Mouse (Mus musculus) midbrain, embryonic 11.5 days (tissue): ENCODE data around the gene Frmd4a. TPM values are rescaled to one million over a fixed set of nuclear protein-coding genes. Genes with fewer than 3 reads are reported as not detected.

Experiments
- ATAC-seq: fragments of 200-750 bp; cut with Nextera tagmentation; 2 replicates; pipeline ENCODE4 v1.8.0; 2017; ENCODE audit warnings: moderate TSS enrichment, moderate library complexity; ENCODE audit not compliant: low FRiP score
- DNase-seq: peaks from one replicate; pipeline ENCODE4 v3.0.0; 2015; ENCODE audit warnings: low spot score; ENCODE audit errors: missing footprints
- H3K27ac ChIP-seq: fragments of 300-500 bp; sonication (generic); 2 replicates; pipeline ENCODE4 v1.5.1; 2014; ENCODE audit warnings: low read depth, low read length
- H3K27me3 ChIP-seq: fragments of 300-500 bp; sonication (generic); 2 replicates; pipeline ENCODE4 v1.6.1; 2014; ENCODE audit warnings: mild to moderate bottlenecking, low read length, moderate library complexity, mixed read lengths; ENCODE audit not compliant: control insufficient read depth, insufficient read depth
- H3K36me3 ChIP-seq: fragments of 300-500 bp; sonication (generic); 2 replicates; pipeline ENCODE4 v1.6.1; 2014; ENCODE audit warnings: mild to moderate bottlenecking, low read length, moderate library complexity, mixed read lengths; ENCODE audit not compliant: control insufficient read depth, insufficient read depth
- H3K4me1 ChIP-seq: fragments of 300-500 bp; sonication (generic); 2 replicates; pipeline ENCODE4 v1.6.1; 2014; ENCODE audit warnings: low read length; ENCODE audit not compliant: control insufficient read depth, insufficient read depth
- H3K4me2 ChIP-seq: fragments of 300-500 bp; sonication (generic); 2 replicates; pipeline ENCODE4 v1.6.1; 2014; ENCODE audit warnings: mild to moderate bottlenecking, moderate library complexity
- H3K4me3 ChIP-seq: fragments of 300-500 bp; sonication (generic); 2 replicates; pipeline ENCODE4 v1.5.1; 2014; ENCODE audit warnings: low read depth, low read length
- H3K9ac ChIP-seq: fragments of 300-500 bp; sonication (generic); 2 replicates; pipeline ENCODE4 v1.6.1; 2014; ENCODE audit warnings: low read length
- H3K9me3 ChIP-seq: fragments of 300-500 bp; sonication (generic); 2 replicates; pipeline ENCODE4 v1.6.1; 2016; ENCODE audit warnings: low read length; ENCODE audit not compliant: control insufficient read depth
- WGBS: fragments of 180-500 bp; shearing (Covaris S2); extraction: QIAGEN DNeasy Blood & Tissue Kit; methylation state at CpG from one replicate; pipeline ENCODE4 v1.1.7; 2014; 5-methylcytosine and 5-hydroxymethylcytosine counted together
- polyA plus RNA-seq: library from polyadenylated mRNA; unstranded; fragments of >200 nt; fragmentation: Nextera tagmentation; extraction: Ambion mirVana; gene quantifications from 2 replicates; pipeline ENCODE4 v1.2.1, GENCODE M21; 2014

The Frmd4a gene
- polyA plus RNA-seq, 1 experiment from 2014 or later: 35.2 TPM

DNA sequence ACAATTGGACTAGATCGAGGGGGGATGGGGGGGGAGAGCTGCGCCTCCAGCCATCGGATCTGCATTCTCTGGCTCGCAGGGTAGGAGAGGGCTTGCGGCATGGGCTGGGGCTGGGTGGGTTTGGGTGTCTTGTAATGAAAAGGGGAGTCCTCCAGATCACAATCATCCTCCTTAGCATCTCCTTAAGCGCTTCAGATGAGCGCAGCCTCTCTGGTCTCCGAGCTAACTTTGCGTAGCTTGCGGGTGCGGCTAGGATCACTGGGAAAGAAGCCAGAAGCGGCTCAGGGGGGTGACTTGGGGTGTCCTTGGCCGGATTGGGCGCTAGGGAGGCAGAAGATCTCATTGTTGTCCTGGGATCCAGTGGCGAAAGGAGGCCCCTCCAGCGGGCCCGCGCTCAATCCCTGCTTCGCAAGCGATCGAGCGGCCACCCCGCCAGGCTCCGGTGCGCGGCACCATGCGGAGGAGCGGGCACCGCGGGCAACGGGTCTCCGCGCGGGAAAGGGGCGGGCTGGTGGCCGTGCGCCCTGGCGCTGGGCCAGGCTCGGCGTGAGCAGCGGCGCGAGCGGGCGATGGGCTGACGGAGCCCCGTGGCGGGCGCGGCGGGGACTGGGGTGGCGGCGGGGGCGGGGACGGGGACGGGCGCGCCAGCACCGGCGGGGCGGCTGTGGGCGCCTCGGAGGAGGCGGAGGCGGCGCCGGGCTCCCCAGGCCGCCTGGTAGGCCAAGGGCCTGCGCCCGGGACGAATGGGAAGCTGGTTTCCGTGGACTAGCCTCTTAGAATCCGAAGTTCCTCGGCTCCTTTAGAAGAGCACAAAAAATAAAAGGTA lies 383.5 kb downstream of the Frmd4a start:
- DNase-seq (peak; percentile 97), ATAC-seq (peak; percentile 78)
- H3K4me2 ChIP-seq: peak overlapping the region; percentile 72
- no peaks in the 10 kb centered on the region for H3K36me3 ChIP-seq
- peak overlapping the region; percentile 96 for H3K27ac ChIP-seq
- H3K4me1 ChIP-seq: peaks cover 8% of the 10 kb centered on the region; the same call in 1 of the 2 replicates
- H3K4me3 ChIP-seq: peak overlapping the region; percentile 81
- H3K9ac ChIP-seq: peak overlapping the region; percentile 98
- no peaks in the 10 kb centered on the region for H3K27me3 ChIP-seq
- H3K9me3 ChIP-seq: no peaks in the 10 kb centered on the region
- WGBS: under 1% methylated on average over 65 of the region's 74 CpGs

DNA sequence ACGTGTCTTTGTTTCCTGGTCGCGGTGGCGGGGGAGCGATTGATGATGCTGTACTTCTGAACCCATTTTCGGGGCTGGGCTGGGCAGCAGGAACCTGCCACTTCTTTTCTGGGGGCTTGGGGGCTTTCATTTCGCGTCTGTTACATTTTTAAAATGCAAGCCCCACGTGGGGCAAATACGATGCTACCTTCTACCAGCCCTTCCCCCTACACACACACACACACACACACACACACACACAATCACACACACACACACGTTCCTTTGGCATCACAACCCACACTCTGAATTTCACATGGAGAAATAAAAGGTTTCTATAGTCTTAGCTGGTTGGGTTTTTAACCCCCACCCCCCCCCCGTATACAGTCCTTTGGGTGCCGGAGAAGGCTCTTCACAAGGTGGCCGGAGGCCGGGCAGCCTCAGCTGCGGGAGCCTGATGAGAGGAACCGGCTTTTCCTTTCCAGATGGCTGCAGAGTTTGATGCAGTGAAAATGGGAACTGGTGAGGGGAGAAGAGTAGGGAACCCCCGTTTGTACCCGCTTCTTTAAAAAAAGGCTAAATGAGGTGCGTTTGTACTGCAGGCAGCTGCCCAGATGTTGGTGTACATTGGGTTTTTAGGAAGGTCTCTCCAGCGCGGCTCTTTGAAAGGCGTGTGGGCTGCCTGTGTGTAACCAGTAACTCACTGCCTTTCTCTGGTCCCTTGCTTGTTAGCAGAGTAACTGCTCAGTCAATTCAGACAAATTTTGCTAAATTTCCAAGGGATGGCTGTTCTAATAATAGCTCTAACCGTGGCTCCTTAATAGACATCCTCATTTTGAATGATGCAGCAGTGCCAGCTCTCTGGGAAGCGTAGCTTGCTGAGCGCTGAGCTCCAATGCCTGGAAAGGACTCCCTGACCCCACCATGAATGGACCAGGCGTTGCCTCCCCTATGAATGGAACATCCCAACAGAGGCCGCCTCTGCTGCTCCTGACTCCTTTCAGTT lies 384.4 kb downstream of the Frmd4a start:
- H3K4me1 ChIP-seq: peaks cover 8% of the 10 kb centered on the region; the same call in 1 of the 2 replicates

DNA sequence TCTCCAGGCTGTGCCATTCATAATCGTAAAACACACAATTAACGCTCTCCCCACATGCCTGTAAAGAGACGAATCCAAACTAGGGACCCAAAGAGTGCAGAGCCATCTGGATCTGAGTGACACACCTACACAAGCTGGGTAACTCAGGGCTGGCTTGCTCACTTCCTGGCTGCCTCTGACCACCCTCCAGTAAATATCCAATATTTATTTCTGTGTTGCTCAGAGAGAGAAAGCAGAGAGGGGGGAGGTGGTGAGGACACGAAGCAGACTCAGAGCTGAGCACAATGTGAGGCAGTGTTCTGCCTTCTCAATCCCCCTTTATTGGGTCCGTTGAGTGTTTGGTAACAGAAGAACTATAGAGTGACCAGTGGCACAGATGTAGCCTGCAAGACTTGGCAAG lies 389.5 kb downstream of the Frmd4a start:
- Histone ChIP-seq H3K9ac (no peak overlapping the region), H3K36me3 (no peaks in the 10 kb centered on the region), H3K27ac (no peak overlapping the region), H3K4me3 (no peak overlapping the region), H3K4me2 (no peak overlapping the region), H3K9me3 (no peaks in the 10 kb centered on the region), H3K4me1 (peaks cover 8% of the 10 kb centered on the region; the same call in 1 of the 2 replicates), H3K27me3 (no peaks in the 10 kb centered on the region)
- no peak for ATAC-seq
- 84% methylated on average over 5 of the region's 5 CpGs for WGBS
- no peak for DNase-seq

More for the DNA sequence above, 384.4 kb downstream of the Frmd4a start:
- H3K36me3 ChIP-seq: no peaks in the 10 kb centered on the region
- H3K27me3 ChIP-seq: no peaks in the 10 kb centered on the region
- H3K4me3 ChIP-seq: peak overlapping the region; percentile 81
- H3K4me2 ChIP-seq: peak overlapping the region; percentile 72
- peak overlapping the region; percentile 96 for H3K27ac ChIP-seq
- H3K9me3 ChIP-seq: no peaks in the 10 kb centered on the region
- peak; percentile 98 for DNase-seq
- ATAC-seq: peak; percentile 80
- WGBS: under 1% methylated on average over 28 of the region's 28 CpGs
- H3K9ac ChIP-seq: peak overlapping the region; percentile 98

DNA sequence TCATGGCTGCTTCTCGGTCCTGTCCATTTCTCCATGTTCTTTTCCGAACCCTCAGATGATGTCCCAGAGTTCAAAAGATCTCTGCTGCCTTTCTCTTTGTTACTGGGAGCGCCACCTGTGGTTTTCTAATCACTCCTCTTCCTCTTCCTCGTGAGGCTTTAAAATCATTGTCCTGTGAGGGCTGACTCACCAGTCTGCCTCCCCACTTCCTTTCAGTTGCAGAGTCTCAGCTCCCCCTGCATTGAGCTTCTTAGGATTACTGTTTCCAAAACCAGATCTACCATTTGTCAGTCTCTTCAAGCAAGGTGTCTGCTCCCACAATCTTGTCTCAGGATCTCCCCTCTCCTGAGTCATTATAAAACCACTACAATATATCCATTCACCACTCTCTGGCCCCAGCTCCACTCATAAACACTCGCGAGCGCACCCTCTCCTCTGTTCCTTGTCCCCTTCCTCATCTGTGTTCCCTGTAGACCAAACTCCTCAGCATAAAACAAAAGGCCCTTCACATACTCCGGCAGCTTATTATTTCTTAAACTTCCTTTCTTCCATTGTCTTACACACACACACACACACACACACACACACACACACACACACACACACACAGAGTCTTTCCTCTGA lies 392.4 kb downstream of the Frmd4a start:
- H3K9me3 ChIP-seq: no peaks in the 10 kb centered on the region
- no peak overlapping the region for H3K27ac ChIP-seq
- no peaks in the 10 kb centered on the region for H3K36me3 ChIP-seq
- H3K27me3 ChIP-seq: no peaks in the 10 kb centered on the region
- DNase-seq (no peak), ATAC-seq (no peak)
- no peak overlapping the region for H3K9ac ChIP-seq
- H3K4me3 ChIP-seq: no peak overlapping the region
- no peak overlapping the region for H3K4me2 ChIP-seq
- 0 out of 2 replicates have a peak, but pooled peaks cover 3% of the 10 kb centered on the region for H3K4me1 ChIP-seq
- WGBS: 65% methylated on average over 8 of the region's 8 CpGs

DNA sequence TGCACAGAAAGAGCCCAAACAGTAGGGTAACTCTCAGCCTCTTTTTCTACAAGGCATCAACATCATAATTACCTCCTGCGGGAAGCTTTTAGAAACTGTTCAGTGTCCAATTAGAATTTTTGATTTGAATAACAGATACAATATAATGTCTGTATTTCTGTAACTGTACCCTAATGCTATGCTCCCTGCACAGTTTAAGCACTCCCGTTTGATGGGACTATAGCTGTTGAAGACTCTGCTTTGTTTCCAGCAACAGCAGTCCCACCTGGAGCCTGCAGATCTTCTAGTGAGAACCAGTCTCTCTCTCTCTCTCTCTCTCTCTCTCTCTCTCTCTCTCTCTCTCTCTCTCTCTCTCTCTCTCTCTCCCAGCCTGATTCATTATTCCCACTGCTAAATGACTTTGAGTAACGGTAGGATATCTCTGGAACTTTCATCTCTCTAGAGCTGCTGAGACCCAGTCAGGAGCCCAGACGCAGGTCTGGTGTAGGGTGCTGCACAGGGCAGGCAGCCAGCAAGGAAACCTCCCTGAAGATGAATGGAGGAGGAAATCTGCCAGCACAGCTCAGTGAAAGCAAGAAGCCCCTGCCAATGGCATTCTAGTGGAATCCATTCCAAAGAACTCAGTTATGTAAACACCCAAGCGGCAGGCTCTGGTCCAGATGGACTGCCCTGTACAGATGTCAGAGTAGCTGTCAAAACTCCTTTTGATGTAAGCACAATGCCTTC lies 395.5 kb downstream of the Frmd4a start:
- no peak overlapping the region for H3K4me3 ChIP-seq
- ATAC-seq: no peak
- H3K27me3 ChIP-seq: no peaks in the 10 kb centered on the region
- DNase-seq: no peak
- H3K9me3 ChIP-seq: no peaks in the 10 kb centered on the region
- no peak overlapping the region for H3K9ac ChIP-seq
- WGBS: 68% methylated on average over 5 of the region's 5 CpGs
- no peaks in the 10 kb centered on the region for H3K36me3 ChIP-seq
- H3K4me2 ChIP-seq: no peak overlapping the region
- 0 out of 2 replicates have a peak, but pooled peaks cover 3% of the 10 kb centered on the region for H3K4me1 ChIP-seq
- H3K27ac ChIP-seq: no peak overlapping the region

DNA sequence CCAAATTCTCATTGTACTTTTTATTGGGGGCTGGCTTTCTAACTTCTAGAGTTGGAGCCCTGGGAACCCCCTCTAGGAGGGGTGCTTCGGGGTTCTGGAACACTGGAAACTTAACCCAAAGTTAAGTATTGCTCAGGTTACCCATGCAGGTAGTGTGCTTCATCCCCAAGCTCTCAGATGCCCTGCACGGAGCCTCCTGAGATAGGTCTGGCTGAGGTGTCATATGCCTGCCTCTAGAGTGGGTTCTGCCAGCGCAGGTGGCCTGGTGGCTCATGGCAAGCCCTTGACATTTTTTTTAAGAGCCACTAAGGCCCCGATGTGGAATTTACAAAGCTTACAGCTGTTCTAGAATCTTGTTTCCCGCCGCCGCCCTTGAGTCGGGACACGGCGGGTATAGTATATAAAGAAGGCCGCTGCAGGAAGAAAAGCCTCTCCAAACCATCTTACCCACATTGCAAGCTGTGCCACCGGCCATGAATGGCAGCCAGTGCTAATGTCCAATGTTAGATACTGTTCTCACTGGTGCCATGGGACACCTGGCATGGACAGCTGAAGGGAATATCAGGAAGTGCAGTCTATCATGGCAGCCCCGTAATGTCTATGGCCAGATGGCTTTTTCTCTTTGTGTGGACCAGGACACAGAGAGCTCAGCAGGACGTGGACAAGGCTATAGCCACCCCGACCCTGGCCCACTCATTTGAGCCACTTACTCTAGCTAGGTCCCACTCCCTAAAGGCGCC lies 396.2 kb downstream of the Frmd4a start:
- Histone ChIP-seq H3K4me3 (no peak overlapping the region), H3K9ac (no peak overlapping the region), H3K27ac (no peak overlapping the region), H3K27me3 (no peaks in the 10 kb centered on the region), H3K36me3 (no peaks in the 10 kb centered on the region), H3K4me2 (no peak overlapping the region), H3K9me3 (no peaks in the 10 kb centered on the region), H3K4me1 (0 out of 2 replicates have a peak, but pooled peaks cover 3% of the 10 kb centered on the region)
- DNase-seq (no peak), ATAC-seq (no peak)
- 93% methylated on average over 16 of the region's 16 CpGs for WGBS

DNA sequence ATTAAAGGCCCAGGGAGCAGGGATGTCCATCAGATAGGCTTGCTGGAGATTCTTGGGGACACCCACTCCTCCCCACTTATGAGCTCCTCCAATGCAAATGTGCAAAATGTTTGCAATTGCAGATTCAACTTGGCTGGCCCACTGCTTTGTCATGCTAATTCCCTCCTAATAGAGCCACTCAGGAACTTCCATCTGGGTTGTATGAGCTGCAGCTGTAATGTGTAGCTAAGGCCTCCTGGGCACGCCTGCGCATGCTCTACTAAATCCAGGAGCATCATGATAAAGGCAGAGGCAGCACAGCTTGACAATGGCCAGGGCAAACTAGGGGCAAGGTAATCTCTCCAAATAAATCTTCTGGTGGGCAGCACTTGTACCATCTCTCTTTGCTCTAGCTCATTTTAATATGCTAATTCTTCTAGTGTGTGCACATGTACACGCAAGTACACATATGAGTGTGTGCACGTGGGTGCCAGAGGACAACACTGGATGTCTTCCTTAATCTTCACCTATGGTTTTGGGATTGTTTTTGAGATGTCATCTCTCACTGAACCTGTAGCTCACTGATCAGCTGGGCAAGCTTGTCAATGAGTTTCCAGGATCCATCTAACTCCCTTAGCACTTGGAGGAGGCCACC lies 403.3 kb downstream of the Frmd4a start:
- WGBS: 76% methylated on average over 4 of the region's 4 CpGs
- Histone ChIP-seq H3K27ac (0 out of 2 replicates have a peak overlapping the region, but pooled peaks have one; percentile 14), H3K4me3 (no peak overlapping the region), H3K27me3 (no peaks in the 10 kb centered on the region), H3K4me1 (peaks cover 13% of the 10 kb centered on the region), H3K9me3 (no peaks in the 10 kb centered on the region), H3K36me3 (no peaks in the 10 kb centered on the region), H3K9ac (no peak overlapping the region), H3K4me2 (no peak overlapping the region)
- ATAC-seq: peak; percentile 88
- DNase-seq: no peak
